Mouse (Mus musculus) testis, adult 2 months (tissue): ENCODE data around the gene Tex46.

Source experiments
- CTCF ChIP-seq: fragments of 200-500 bp; IDR thresholded peaks from 2 replicates; pipeline ENCODE4 v1.5.1; 2012; ENCODE audit warnings: low read depth, mild to moderate bottlenecking, inconsistent platforms, low read length, moderate library complexity; ENCODE audit not compliant: control insufficient read depth, insufficient read depth, insufficient replicate concordance
- POLR2A ChIP-seq: fragments of 200-500 bp; IDR thresholded peaks from 2 replicates; pipeline ENCODE4 v1.6.1; 2012; ENCODE audit warnings: low read depth, mild to moderate bottlenecking, inconsistent platforms, low read length, moderate library complexity; ENCODE audit not compliant: control insufficient read depth

- TF ChIP-seq POLR2A (no peak), CTCF (no peak)
Measured at GRCm38 (mm10) chr4:136601476-136601875, 8.8 kb upstream of the Tex46 start.
